Mouse (Mus musculus) frontal cortex, postnatal 36 days (tissue): ENCODE results near the gene Vmn1r208.
"Not testable (repeated sequence)": the region's sequence is repeated elsewhere in the genome, so short reads cannot be mapped to it uniquely, and the experiment has no call there.

Experiments used
- DNase-seq, 2 experiments: peaks; one replicate each; pipeline ENCODE4 v3.0.0; 2022; ENCODE audit warnings: low spot score in 2 of 2

Gene Vmn1r208

DNA sequence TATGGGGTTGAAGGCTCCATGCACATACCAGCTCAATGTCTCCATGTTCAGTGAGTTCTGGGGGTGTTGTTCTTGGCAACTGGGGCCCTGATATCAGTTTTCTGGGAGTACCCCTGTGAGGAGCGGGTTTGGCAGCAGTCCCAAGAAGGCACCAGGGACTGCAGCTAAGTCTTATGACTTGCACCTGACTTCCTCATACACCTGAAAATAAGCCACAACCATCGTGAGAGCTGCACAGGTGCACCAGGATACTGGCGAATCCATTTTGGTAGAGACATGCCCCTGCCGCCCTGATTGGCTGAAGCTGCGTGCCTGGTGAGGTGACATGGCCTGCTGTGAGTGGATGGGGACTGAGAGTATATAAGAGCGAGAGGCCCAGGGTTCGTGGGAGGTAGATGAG lies at the start of gene Vmn1r208:
Vmn1r208 (minus strand) TSS at position 101 of the 400 bp plus-strand sequence.
- DNase-seq, result not testable (repeated sequence)

DNA sequence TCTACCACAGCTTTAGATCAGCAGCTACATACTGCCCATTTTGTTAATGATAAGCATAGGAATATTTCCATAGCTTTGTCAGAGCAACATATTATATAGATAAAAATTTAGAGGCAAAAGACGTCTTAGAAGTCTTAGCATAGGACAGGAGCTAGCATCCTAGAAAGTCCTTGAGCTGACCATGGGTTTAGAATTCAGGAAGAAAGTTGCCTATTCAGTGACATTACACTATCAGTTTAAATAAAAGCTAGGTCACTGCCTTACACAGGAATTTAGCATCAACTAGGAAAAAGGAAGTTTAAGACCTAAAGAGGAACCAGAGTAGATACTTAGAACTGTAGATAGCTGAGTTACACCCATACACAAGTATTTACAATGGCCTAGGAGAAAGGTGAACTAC lies 44.4 kb upstream of the Vmn1r208 start:
- not testable (repeated sequence) for DNase-seq

DNA sequence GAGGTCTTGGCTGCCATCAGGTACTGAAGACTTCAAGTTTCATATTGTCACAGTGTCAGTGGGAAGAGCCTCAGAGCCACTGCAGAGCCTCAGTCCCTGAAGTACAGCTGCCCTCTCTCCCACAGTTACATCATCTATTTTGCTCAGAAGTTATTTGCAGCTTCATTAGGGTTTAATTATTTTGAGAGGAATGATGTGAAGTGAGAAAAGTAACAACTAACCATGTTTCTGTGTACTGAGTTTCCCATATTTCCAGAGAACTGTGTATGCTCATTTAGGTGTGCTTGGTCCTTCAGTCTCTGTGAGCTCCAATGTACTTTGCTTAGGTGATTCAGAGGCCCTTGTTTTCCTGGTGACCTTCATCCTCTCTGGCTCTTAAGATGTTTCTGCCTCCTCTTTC lies 32.4 kb upstream of the Vmn1r208 start, which contains the start of gene Vmn1r209:
Vmn1r209 (minus strand) TSS at position 101 of the 400 bp plus-strand sequence.
- DNase-seq, result not testable (repeated sequence)

DNA sequence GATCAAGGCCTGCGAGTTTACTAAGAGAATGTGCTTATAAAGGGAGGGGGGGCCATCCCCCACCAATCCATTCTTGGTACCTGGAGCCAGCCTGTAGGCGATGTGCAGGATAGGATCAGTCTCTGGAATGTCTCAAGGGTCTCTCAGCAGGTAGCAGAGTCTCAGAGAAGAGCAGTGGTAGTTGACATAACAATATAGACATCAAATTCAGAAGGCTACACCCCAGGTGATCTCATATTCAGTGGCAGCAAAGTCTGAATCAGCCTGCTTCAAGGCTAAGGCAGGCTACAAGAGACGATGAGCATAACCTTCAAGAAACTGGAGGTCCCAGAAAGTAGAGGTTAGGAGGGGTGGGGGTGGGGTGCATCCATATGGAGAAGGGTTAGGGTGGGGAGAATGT lies 10.9 kb upstream of the Vmn1r208 start:
- DNase-seq, result not testable (repeated sequence)

DNA sequence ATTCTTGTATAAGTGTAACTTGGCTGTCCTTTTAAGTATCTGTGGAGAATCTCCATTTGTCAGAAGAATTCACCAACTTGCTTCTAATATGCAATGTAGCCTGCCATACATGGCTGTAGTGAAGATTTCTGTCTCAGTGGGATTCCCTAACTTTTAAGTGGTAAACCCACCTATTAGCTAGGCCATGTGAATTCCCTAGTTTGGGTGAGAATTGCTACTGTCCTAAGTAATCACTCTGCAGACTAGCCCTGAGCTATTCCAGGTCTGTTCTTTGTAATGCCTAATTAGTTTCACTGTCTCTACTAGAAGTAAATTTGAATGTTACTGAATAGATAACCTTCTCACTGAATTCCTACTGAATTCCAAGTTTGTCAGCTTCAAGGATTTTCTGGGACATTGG lies 7.0 kb upstream of the Vmn1r208 start:
- DNase-seq, result not testable (repeated sequence)

DNA sequence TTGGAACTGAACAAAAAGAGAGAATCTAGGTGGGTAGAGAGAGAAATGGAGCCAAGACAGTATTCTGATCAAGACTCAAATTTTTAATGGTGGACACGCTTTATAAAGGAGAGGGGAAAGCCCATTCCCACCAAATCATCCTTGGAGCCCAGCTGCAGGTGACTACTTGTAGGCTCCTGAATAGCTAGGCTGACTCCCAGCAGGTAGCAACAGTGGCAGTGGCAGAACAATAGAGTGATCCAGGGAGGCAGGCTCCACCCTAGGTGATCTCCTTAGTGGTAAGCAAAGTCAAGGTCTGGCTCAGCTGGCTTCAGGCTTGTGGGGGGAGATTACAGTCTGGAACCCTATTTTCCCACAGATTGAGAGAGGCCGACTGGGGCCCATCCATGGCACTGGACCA lies 5.6 kb downstream of the Vmn1r208 start:
- DNase-seq, result not testable (repeated sequence)

DNA sequence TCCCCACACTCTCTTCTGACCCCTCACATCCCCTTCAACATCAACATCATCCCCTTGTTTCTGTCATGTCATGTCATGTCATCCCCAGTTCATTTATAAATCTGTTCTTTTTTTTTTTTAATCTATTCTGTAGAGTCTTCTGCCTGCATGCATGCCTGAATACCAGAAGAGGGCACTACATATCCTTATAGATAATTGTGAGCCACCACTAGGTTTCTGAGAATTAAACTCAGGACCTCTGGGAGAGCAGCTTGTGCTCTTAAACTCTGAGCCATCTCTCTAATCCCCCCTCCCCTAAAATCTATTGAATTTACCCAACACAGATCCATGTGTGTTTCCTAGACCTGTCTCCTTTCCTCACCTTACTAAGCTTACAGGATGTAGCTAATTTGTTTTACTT lies 29.7 kb downstream of the Vmn1r208 start:
- DNase-seq, result peak in 1 of 2 experiments; percentile 1

DNA sequence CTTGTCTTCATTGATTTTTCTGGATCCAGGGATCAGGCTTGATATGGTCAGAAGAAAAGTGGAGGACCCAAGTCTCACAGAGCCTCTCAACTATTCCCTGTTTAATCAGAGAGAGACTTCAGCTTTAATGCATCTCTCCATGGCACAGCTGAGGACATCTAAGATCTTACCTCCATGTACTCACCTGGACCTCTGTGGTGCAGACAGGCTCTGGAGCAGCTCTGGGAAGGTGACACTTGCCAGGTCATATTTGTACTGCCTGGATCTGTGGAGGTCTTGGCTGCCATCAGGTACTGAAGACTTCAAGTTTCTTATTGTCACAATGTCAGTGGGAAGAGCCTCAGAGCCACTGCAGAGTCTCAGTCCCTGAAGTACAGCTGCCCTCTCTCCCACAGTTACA lies 47.7 kb downstream of the Vmn1r208 start, which contains the start of gene Vmn1r207-ps:
Vmn1r207-ps (minus strand) TSS at position 101 of the 400 bp plus-strand sequence.
- not testable (repeated sequence) for DNase-seq
